Mouse (Mus musculus) hindbrain, embryonic 12.5 days (tissue): Measurements from ENCODE around the gene 0610040J01Rik. TPM values are rescaled to one million over a fixed set of nuclear protein-coding genes. Genes with fewer than 3 reads are reported as not detected.

Experiments
- ATAC-seq: fragments of 200-750 bp; cut with Nextera tagmentation; 2 replicates; pipeline ENCODE4 v1.8.0; 2017; ENCODE audit warnings: moderate TSS enrichment; ENCODE audit not compliant: low FRiP score
- H3K27ac ChIP-seq: fragments of 300-500 bp; sonication (generic); 2 replicates; pipeline ENCODE4 v1.5.1; 2016; ENCODE audit warnings: mild to moderate bottlenecking
- H3K27me3 ChIP-seq: fragments of 300-500 bp; sonication (generic); 2 replicates; pipeline ENCODE4 v1.6.1; 2016; ENCODE audit warnings: mild to moderate bottlenecking
- H3K36me3 ChIP-seq: fragments of 300-500 bp; sonication (generic); 2 replicates; pipeline ENCODE4 v1.6.1; 2016; ENCODE audit warnings: mild to moderate bottlenecking
- H3K4me1 ChIP-seq: fragments of 300-500 bp; sonication (generic); 2 replicates; pipeline ENCODE4 v1.6.1; 2016
- H3K4me2 ChIP-seq: fragments of 300-500 bp; sonication (generic); replicated peaks from 2 replicates; pipeline ENCODE4 v1.6.1; 2016; ENCODE audit warnings: mild to moderate bottlenecking
- H3K4me3 ChIP-seq: fragments of 300-500 bp; sonication (generic); 2 replicates; pipeline ENCODE4 v1.5.1; 2016; ENCODE audit warnings: mild to moderate bottlenecking
- H3K9ac ChIP-seq: fragments of 300-500 bp; sonication (generic); 2 replicates; pipeline ENCODE4 v1.6.1; 2016; ENCODE audit warnings: mild to moderate bottlenecking, moderate library complexity
- H3K9me3 ChIP-seq: fragments of 300-500 bp; sonication (generic); replicated peaks from 2 replicates; pipeline ENCODE4 v1.6.1; 2016; ENCODE audit warnings: mild to moderate bottlenecking
- WGBS: fragments of 180-500 bp; shearing (Covaris S2); methylation state at CpG from one replicate; pipeline ENCODE4 v1.1.7; 2016; 5-methylcytosine and 5-hydroxymethylcytosine counted together
- polyA plus RNA-seq: library from polyadenylated mRNA; unstranded; fragments of >200 nt; fragmentation: Nextera tagmentation; extraction: Ambion mirVana; gene quantifications from 2 replicates; pipeline ENCODE4 v1.2.1, GENCODE M21; 2016

The 0610040J01Rik gene
- polyA plus RNA-seq, 1 experiment from 2014 or later: 4.8 TPM

- Histone ChIP-seq H3K27me3 (no peaks in the 10 kb centered on the region), H3K4me2 (no peak overlapping the region), H3K27ac (no peak overlapping the region), H3K4me1 (peaks cover 14% of the 10 kb centered on the region), H3K9ac (no peak overlapping the region), H3K4me3 (no peak overlapping the region), H3K9me3 (no peaks in the 10 kb centered on the region), H3K36me3 (no peaks in the 10 kb centered on the region)
- ATAC-seq: no peak
- WGBS: 28% methylated on average over 3 of the region's 3 CpGs
Observed at GRCm38 (mm10) chr5:63949195-63949594, 137.0 kb downstream of the 0610040J01Rik start.

Other genes starting within 250 kb of the 0610040J01Rik start
- gene Nwd2, start 163.3 kb upstream of the 0610040J01Rik start, polyA plus RNA-seq: 4.9 and 5.3 TPM in 2 replicates
- gene Rell1, start 156.5 kb downstream of the 0610040J01Rik start, polyA plus RNA-seq: 15.5 and 15.6 TPM in 2 replicates